ENCODE assay signal across 11 mouse cellular contexts in the genomic region with DNA sequence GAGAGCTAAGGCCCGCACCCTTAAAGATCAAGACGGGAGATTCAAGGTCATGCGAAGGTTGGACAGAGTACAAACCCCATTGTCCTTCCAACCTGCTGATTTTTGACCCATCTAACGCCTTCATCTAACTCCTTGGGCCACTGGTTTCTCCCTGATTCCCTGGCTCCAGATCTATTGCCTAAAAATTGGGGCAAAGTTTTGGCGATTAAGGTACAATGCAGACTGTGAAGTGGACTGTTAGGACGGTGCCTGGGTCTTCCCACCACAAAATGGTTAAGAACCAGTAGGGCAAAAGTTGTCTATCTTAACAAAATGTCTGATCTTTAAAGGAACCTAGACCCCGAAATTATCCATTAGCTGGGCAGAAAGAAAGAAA. TPM values are rescaled to one million over a fixed set of nuclear protein-coding genes. Genes with fewer than 3 reads are reported as not detected.
DNase-seq lines count a peak whose midpoint lies in the region; ATAC-seq and TF ChIP-seq lines count a peak whose summit lies in the region.
"Had no signal": no experiment of that assay in that cellular context is flagged by ENCODE, and none has a peak within 500 bp of the region (broad histone marks: within the 10 kb centered on the region; RNA-seq: fewer than 3 reads in every experiment).

No protein-coding gene starts in this region.

- 9% methylated on average over 7 of the region's 7 CpGs for WGBS in forebrain, embryonic 10.5 days
- WGBS in forebrain, postnatal 0 days = 14% methylated on average over 7 of the region's 7 CpGs
- 14% methylated on average over 7 of the region's 7 CpGs for WGBS in liver, embryonic 11.5 days
- WGBS in liver, postnatal 0 days (ENCODE audit: insufficient replicate concordance) = 15% methylated on average over 7 of the region's 7 CpGs
- WGBS in forebrain, embryonic 15.5 days = 12% methylated on average over 7 of the region's 7 CpGs
- 7% methylated on average over 7 of the region's 7 CpGs for WGBS in midbrain, embryonic 12.5 days

- no peak overlapping the region for H3K4me2 ChIP-seq in forebrain, postnatal 0 days (ENCODE audit: low read depth)
- H3K4me2 ChIP-seq in liver, embryonic 11.5 days = peak overlapping the region; percentile 54
- H3K4me2 ChIP-seq in liver, postnatal 0 days (ENCODE audit: low read depth, low read length) = no peak overlapping the region; the same call in 1 of the 2 replicates
- H3K4me2 ChIP-seq in forebrain, embryonic 15.5 days (replicated peaks) = no peak overlapping the region
- peak overlapping the region; percentile 60 for H3K4me2 ChIP-seq in midbrain, embryonic 12.5 days (replicated peaks)

- TF ChIP-seq CTCF in forebrain, postnatal 0 days (IDR thresholded peaks at IDR 0.05; ENCODE audit: low read depth) = no peak
- TF ChIP-seq CTCF in liver, postnatal 0 days (IDR thresholded peaks at IDR 0.05; ENCODE audit: low read depth) = no peak

- no peaks in the 10 kb centered on the region for H3K9me3 ChIP-seq in forebrain, embryonic 10.5 days
- no peaks in the 10 kb centered on the region for H3K9me3 ChIP-seq in forebrain, postnatal 0 days (ENCODE audit: low read length)
- no peaks in the 10 kb centered on the region for H3K9me3 ChIP-seq in liver, embryonic 11.5 days (ENCODE audit: control insufficient read depth, low read length)
- no peaks in the 10 kb centered on the region for H3K9me3 ChIP-seq in liver, postnatal 0 days (ENCODE audit: low read length)
- H3K9me3 ChIP-seq in forebrain, embryonic 15.5 days = no peaks in the 10 kb centered on the region
- H3K9me3 ChIP-seq in midbrain, embryonic 12.5 days = no peaks in the 10 kb centered on the region

- no peak for TF ChIP-seq EP300 in liver, postnatal 0 days (IDR thresholded peaks at IDR 0.05; ENCODE audit: low read depth)

- no peak for DNase-seq in forebrain, embryonic 10.5 days (ENCODE audit: extremely low spot score, low spot score)
- DNase-seq in forebrain, postnatal 0 days = no peak
- DNase-seq in liver, embryonic 11.5 days (ENCODE audit: low spot score) = no peak
- no peak for DNase-seq in liver, postnatal 0 days
- no peak for DNase-seq in thymus, postnatal 25 days
- DNase-seq: kidney, adult 18-20 months; spleen, adult 18-20 months had no signal

- peaks cover 100% of the 10 kb centered on the region for H3K27me3 ChIP-seq in forebrain, embryonic 10.5 days (ENCODE audit: poor library complexity, severe bottlenecking)
- H3K27me3 ChIP-seq in forebrain, postnatal 0 days (ENCODE audit: insufficient read depth, low read length) = peaks cover 87% of the 10 kb centered on the region
- H3K27me3 ChIP-seq in liver, embryonic 11.5 days (replicated peaks; ENCODE audit: control insufficient read depth, insufficient read depth, low read length) = peaks cover 80% of the 10 kb centered on the region
- peaks cover 50% of the 10 kb centered on the region for H3K27me3 ChIP-seq in liver, postnatal 0 days (ENCODE audit: insufficient read depth, low read length)
- H3K27me3 ChIP-seq in forebrain, embryonic 15.5 days = peaks cover 95% of the 10 kb centered on the region
- H3K27me3 ChIP-seq in midbrain, embryonic 12.5 days = peaks cover 92% of the 10 kb centered on the region

- no peak overlapping the region for H3K9ac ChIP-seq in forebrain, postnatal 0 days
- H3K9ac ChIP-seq in liver, embryonic 11.5 days (ENCODE audit: low read depth, low read length) = no peak overlapping the region
- H3K9ac ChIP-seq in liver, postnatal 0 days (replicated peaks) = no peak overlapping the region
- no peak overlapping the region for H3K9ac ChIP-seq in forebrain, embryonic 15.5 days (replicated peaks)
- H3K9ac ChIP-seq in midbrain, embryonic 12.5 days (replicated peaks) = peak overlapping the region; percentile 54; the same call in 1 of the 2 replicates

- peaks cover 77% of the 10 kb centered on the region for H3K4me1 ChIP-seq in forebrain, embryonic 10.5 days
- H3K4me1 ChIP-seq in forebrain, postnatal 0 days (ENCODE audit: insufficient read depth) = no peaks in the 10 kb centered on the region
- no peaks in the 10 kb centered on the region; the same call in 1 of the 2 replicates for H3K4me1 ChIP-seq in liver, embryonic 11.5 days (replicated peaks; ENCODE audit: control insufficient read depth, insufficient read depth, low read length)
- H3K4me1 ChIP-seq in liver, postnatal 0 days (ENCODE audit: insufficient read depth) = no peaks in the 10 kb centered on the region; the same call in none of the 2 replicates
- peaks cover 11% of the 10 kb centered on the region for H3K4me1 ChIP-seq in forebrain, embryonic 15.5 days
- peaks cover 33% of the 10 kb centered on the region for H3K4me1 ChIP-seq in midbrain, embryonic 12.5 days

- H3K36me3 ChIP-seq in forebrain, embryonic 10.5 days (replicated peaks) = no peaks in the 10 kb centered on the region; the same call in 1 of the 2 replicates
- H3K36me3 ChIP-seq in forebrain, postnatal 0 days (ENCODE audit: insufficient read depth) = no peaks in the 10 kb centered on the region
- H3K36me3 ChIP-seq in liver, embryonic 11.5 days (ENCODE audit: control insufficient read depth, insufficient read depth, low read length) = no peaks in the 10 kb centered on the region
- no peaks in the 10 kb centered on the region for H3K36me3 ChIP-seq in liver, postnatal 0 days (replicated peaks; ENCODE audit: insufficient read depth, low read length)
- no peaks in the 10 kb centered on the region for H3K36me3 ChIP-seq in forebrain, embryonic 15.5 days
- H3K36me3 ChIP-seq in midbrain, embryonic 12.5 days = no peaks in the 10 kb centered on the region

- ATAC-seq in forebrain, postnatal 0 days = no peak
- ATAC-seq in liver, embryonic 11.5 days (replicated peaks; ENCODE audit: low FRiP score) = no peak
- ATAC-seq in liver, postnatal 0 days = no peak
- ATAC-seq in forebrain, embryonic 15.5 days (replicated peaks) = no peak
- ATAC-seq in midbrain, embryonic 12.5 days (ENCODE audit: low FRiP score, low read depth) = no peak
- ATAC-seq in frontal cortex, adult (ENCODE audit: low TSS enrichment) = no peak
- ATAC-seq: activated CD4-positive, CD25-positive, alpha-beta regulatory T cell, adult 4 months had no signal

- H3K27ac ChIP-seq in forebrain, embryonic 10.5 days = peak overlapping the region; percentile 93
- H3K27ac ChIP-seq in forebrain, postnatal 0 days (ENCODE audit: low read depth, low read length) = no peak overlapping the region
- no peak overlapping the region for H3K27ac ChIP-seq in liver, embryonic 11.5 days (ENCODE audit: low read depth, low read length)
- no peak overlapping the region for H3K27ac ChIP-seq in liver, postnatal 0 days (ENCODE audit: low read depth)
- H3K27ac ChIP-seq in forebrain, embryonic 15.5 days (replicated peaks) = peak overlapping the region; percentile 18; the same call in 1 of the 2 replicates
- peak overlapping the region; percentile 89 for H3K27ac ChIP-seq in midbrain, embryonic 12.5 days (replicated peaks)

- peak overlapping the region; percentile 57 for H3K4me3 ChIP-seq in forebrain, embryonic 10.5 days
- no peak overlapping the region for H3K4me3 ChIP-seq in forebrain, postnatal 0 days (ENCODE audit: low read depth, low read length)
- peak overlapping the region; percentile 24; the same call in 1 of the 2 replicates for H3K4me3 ChIP-seq in liver, embryonic 11.5 days (ENCODE audit: low read depth, low read length)
- no peak overlapping the region for H3K4me3 ChIP-seq in liver, postnatal 0 days (ENCODE audit: low read depth, low read length)
- H3K4me3 ChIP-seq in forebrain, embryonic 15.5 days = no peak overlapping the region
- peak overlapping the region; percentile 41 for H3K4me3 ChIP-seq in midbrain, embryonic 12.5 days

RNA-seq across cellular contexts. Expression of gene Nr2f2, which starts 28.3 kb away (rescaled TPM):
- polyA plus RNA-seq in forebrain, embryonic 10.5 days (2016; fragmentation: Nextera tagmentation; extraction: Ambion mirVana) = 82.3 and 82.7 TPM in 2 replicates
- 23.7 and 49.9 TPM in 2 replicates for total RNA-seq in forebrain, postnatal 0 days (2014; rRNA removed)
- 46.4 and 92.8 TPM in 2 replicates for polyA plus RNA-seq in forebrain, postnatal 0 days (2015; fragmentation: Nextera tagmentation; extraction: Ambion mirVana)
- polyA plus RNA-seq in liver, embryonic 11.5 days (2014; fragmentation: Nextera tagmentation; extraction: Ambion mirVana) = 49.6 and 49.7 TPM in 2 replicates
- polyA plus RNA-seq in liver, postnatal 0 days (2015; fragmentation: Nextera tagmentation; extraction: Ambion mirVana) = 12.3 and 14.7 TPM in 2 replicates
- polyA plus RNA-seq in forebrain, embryonic 15.5 days (2015; fragmentation: Nextera tagmentation; extraction: Ambion mirVana) = 76.2 and 95.0 TPM in 2 replicates
- 105 and 143 TPM in 2 replicates for polyA plus RNA-seq in midbrain, embryonic 12.5 days (2016; fragmentation: Nextera tagmentation; extraction: Ambion mirVana)
- polyA plus RNA-seq: activated CD4-positive, CD25-positive, alpha-beta regulatory T cell, adult 4 months had no signal

Comparison
In these comparisons a context has a peak if more than half of its experiments do, and no peak if none do; other contexts are left out.
1. H3K27ac ChIP-seq: peak in forebrain, embryonic 10.5 days (single experiment), forebrain, embryonic 15.5 days (single experiment) and midbrain, embryonic 12.5 days (single experiment); none in forebrain, postnatal 0 days (single experiment), liver, embryonic 11.5 days (single experiment) and liver, postnatal 0 days (single experiment).
2. H3K4me3 ChIP-seq: peak in forebrain, embryonic 10.5 days (single experiment), liver, embryonic 11.5 days (single experiment) and midbrain, embryonic 12.5 days (single experiment); none in forebrain, postnatal 0 days (single experiment), liver, postnatal 0 days (single experiment) and forebrain, embryonic 15.5 days (single experiment).
3. H3K4me2 ChIP-seq: peak in liver, embryonic 11.5 days (single experiment) and midbrain, embryonic 12.5 days (single experiment); none in forebrain, postnatal 0 days (single experiment), liver, postnatal 0 days (single experiment) and forebrain, embryonic 15.5 days (single experiment).